Comparison of ENCODE assay signal across 1 mouse cellular context in the genomic region with DNA sequence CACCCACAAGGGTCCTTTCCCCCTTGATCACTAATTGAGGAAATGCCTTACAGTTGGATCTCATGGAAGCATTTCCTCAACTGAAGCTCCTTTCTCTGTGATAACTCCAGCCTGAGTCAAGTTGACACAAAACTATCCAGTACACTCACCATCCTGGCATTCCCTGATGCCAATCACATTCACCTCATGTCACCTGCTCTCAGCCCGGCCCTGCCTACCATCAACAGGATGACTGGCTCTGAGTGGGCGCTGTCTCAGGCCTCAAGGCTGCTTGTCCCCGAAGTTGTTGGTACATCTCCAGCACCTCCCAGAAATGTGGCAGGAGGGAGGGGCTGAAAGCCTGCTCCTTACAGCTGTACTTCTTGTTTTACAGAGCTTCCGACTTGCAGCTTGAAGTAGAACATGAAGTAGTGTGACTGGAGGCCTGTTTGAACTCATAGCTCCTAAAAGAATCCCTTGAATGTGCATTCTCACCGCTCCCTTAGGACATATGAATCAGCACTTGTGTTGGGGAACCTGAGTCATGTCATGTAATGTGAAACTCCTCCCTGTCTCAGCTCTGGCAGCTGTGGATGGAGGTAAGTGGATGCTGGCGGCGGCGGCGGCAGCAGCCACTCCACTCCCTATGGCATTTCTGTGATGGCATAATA.
TF ChIP-seq lines count a peak whose summit lies in the region.

No protein-coding gene starts in this region.

TF ChIP-seq in myocyte, 11 proteins besides CTCF, POLR2A, EP300 and RAD21:
- TF ChIP-seq POLR2AphosphoS2 (IDR thresholded peaks at IDR 0.05; ENCODE audit: insufficient read length, low read depth) (no peak), MYOG (IDR thresholded peaks at IDR 0.05; ENCODE audit: control insufficient read depth in 1 of 3, insufficient read depth in 1 of 3, insufficient read length in 2 of 3, low read depth in 2 of 3) (peak in 2 of 3 experiments; percentile 17 to 47), MYOD1 (IDR thresholded peaks at IDR 0.05; ENCODE audit: control insufficient read depth in 1 of 3, insufficient read length in 2 of 3, low read depth in 2 of 3) (peak in 1 of 3 experiments; percentile 66)
TF ChIP-seq in myocyte: peak in this region for 2.
